Mouse (Mus musculus): ENCODE data around the gene Slc10a4.

DNA sequence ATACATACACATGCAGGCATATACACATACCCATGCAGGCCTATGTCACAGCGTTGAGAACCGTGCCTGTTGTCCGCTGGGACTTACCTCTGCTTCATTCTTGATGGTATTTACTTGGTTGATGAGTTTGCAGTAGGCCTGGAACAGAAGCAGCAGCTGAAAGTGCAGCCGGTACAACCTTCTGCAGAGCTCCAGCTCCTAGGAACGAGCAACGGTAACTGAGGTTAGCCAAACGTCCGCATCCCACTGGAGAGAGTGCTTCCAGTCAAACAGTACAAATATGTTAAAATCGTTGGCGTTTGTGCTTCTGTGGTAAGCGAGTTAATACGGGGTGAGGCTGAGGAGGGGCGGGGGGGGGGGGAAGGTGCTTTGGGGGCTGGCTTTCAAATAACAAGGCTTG, 17.1 kb downstream of the Slc10a4 start:
- TF ChIP-seq POLR2A (IDR thresholded peaks at IDR 0.05; ENCODE audit: insufficient read depth, low read length): no peak
- TF ChIP-seq CTCF (IDR thresholded peaks at IDR 0.05; ENCODE audit: low read depth, low read length): no peak
